Mouse (Mus musculus): ENCODE data around the gene Rab5c. TPM values are rescaled to one million over a fixed set of nuclear protein-coding genes. Genes with fewer than 3 reads are reported as not detected.
A peak's percentile ranks its signal among the peaks of the same experiment; 100 is the strongest.

Gene Rab5c
- polyA plus RNA-seq, 1 experiment = 183 TPM

- peak within 1 kb of the TSS; percentile 56; the same call in 1 of the 2 replicates for H3K4me3 ChIP-seq (ENCODE audit: extremely low read depth, insufficient read depth, insufficient read length)
- H3K27ac ChIP-seq (ENCODE audit: insufficient read depth, low read length) = no peak within 1 kb of the TSS
- DNase-seq (ENCODE audit: low read depth in 1 of 2, low spot score in 2 of 2) = no peak
- no peaks in the 10 kb centered on the region; the same call in 1 of the 2 replicates for H3K27me3 ChIP-seq (ENCODE audit: control insufficient read depth, insufficient read depth, low read length)
- TF ChIP-seq CTCF (IDR thresholded peaks at IDR 0.05; ENCODE audit: extremely low read depth, insufficient read depth, insufficient read length, insufficient replicate concordance) (no peak), POLR2A (IDR thresholded peaks at IDR 0.05; ENCODE audit: low read depth, low read length) (no peak)
- WGBS = 90% methylated on average over 7 of the region's 7 CpGs
- H3K36me3 ChIP-seq (ENCODE audit: control insufficient read depth, insufficient read depth, low read length) = 0 out of 2 replicates have a peak, but pooled peaks cover 2% of the 10 kb centered on the region
- peaks cover 17% of the 10 kb centered on the region for H3K4me1 ChIP-seq (ENCODE audit: control insufficient read depth, insufficient read depth, insufficient read length)
These were observed 24.8 kb upstream of the Rab5c start, which contains the start of gene Hcrt for GRCm38 (mm10) chr11:100762831-100763230. Gene Hcrt (minus strand): TSS chr11:100762931.

- peak overlapping the region; percentile 56 for H3K4me3 ChIP-seq (ENCODE audit: extremely low read depth, insufficient read depth, insufficient read length)
- peak; percentile 46; the same call in 1 of the 2 replicates for TF ChIP-seq CTCF (IDR thresholded peaks at IDR 0.05; ENCODE audit: extremely low read depth, insufficient read depth, insufficient read length, insufficient replicate concordance)
- no peak for TF ChIP-seq POLR2A (IDR thresholded peaks at IDR 0.05; ENCODE audit: low read depth, low read length)
- no peaks in the 10 kb centered on the region; the same call in 1 of the 2 replicates for H3K27me3 ChIP-seq (ENCODE audit: control insufficient read depth, insufficient read depth, low read length)
- WGBS = 2% methylated on average over 27 of the region's 27 CpGs
- no peak overlapping the region for H3K27ac ChIP-seq (ENCODE audit: insufficient read depth, low read length)
- 0 out of 2 replicates have a peak, but pooled peaks cover under 1% of the 10 kb centered on the region for H3K36me3 ChIP-seq (ENCODE audit: control insufficient read depth, insufficient read depth, low read length)
- peaks cover 17% of the 10 kb centered on the region for H3K4me1 ChIP-seq (ENCODE audit: control insufficient read depth, insufficient read depth, insufficient read length)
- peak; percentile 69 to 70 for DNase-seq (ENCODE audit: low read depth in 1 of 2, low spot score in 2 of 2)
These were observed 23.6 kb upstream of the Rab5c start for GRCm38 (mm10) chr11:100761547-100762045.

DNA sequence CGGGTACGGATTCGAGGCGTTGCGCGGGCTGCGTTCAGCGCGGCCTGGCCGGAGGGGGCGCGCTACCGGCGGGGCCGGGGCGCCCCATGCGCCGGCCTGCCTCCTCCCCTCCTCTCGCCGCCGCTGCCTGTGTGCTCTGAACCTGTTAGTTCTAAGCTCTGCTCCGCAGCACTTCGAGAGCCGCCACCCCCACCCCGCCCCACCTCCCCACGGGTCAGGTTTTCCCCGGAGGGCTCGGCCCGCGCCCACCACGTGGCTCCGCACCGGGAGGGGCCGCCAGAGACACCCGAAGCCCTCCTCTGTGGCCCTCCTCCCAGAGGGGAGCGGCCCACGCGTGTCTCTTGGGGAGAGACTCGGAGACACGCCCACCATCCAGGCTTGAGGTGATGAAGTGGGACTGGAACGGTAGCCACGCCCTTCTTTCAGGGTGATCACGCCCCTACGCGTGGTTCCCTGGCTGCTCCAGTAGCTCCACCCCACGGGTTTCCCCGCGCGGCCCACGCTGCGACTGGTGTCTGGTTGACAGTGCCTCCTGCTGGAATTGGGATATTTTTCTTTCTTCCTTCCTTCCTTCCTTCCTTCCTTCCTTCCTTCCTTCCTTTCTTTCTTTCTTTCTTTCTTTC is 21.7 kb upstream of the Rab5c start, which contains the start of gene Kcnh4:
Gene Kcnh4 (minus strand): TSS at position 332 of the 623 bp plus-strand sequence.
- H3K4me3 ChIP-seq (ENCODE audit: extremely low read depth, insufficient read depth, insufficient read length) = peak within 1 kb of the TSS; percentile 52
- WGBS = under 1% methylated on average over 50 of the region's 51 CpGs

GRCm38 (mm10) chr11:100758707-100759610 is 20.9 kb upstream of the Rab5c start:
- Histone ChIP-seq H3K27me3 (ENCODE audit: control insufficient read depth, insufficient read depth, low read length) (no peaks in the 10 kb centered on the region; the same call in 1 of the 2 replicates), H3K27ac (ENCODE audit: insufficient read depth, low read length) (no peak overlapping the region), H3K36me3 (ENCODE audit: control insufficient read depth, insufficient read depth, low read length) (no peaks in the 10 kb centered on the region), H3K4me3 (ENCODE audit: extremely low read depth, insufficient read depth, insufficient read length) (peak overlapping the region; percentile 52; the same call in 1 of the 2 replicates), H3K4me1 (ENCODE audit: control insufficient read depth, insufficient read depth, insufficient read length) (peaks cover 17% of the 10 kb centered on the region)
- TF ChIP-seq CTCF (IDR thresholded peaks at IDR 0.05; ENCODE audit: extremely low read depth, insufficient read depth, insufficient read length, insufficient replicate concordance) (no peak), POLR2A (IDR thresholded peaks at IDR 0.05; ENCODE audit: low read depth, low read length) (no peak)
- 5% methylated on average over 35 of the region's 35 CpGs for WGBS
- DNase-seq (ENCODE audit: low read depth in 1 of 2, low spot score in 2 of 2) = no peak

More for the DNA sequence above, 21.7 kb upstream of the Rab5c start, which contains the start of gene Kcnh4:
- Histone ChIP-seq H3K27me3 (ENCODE audit: control insufficient read depth, insufficient read depth, low read length) (no peaks in the 10 kb centered on the region; the same call in 1 of the 2 replicates), H3K27ac (ENCODE audit: insufficient read depth, low read length) (no peak within 1 kb of the TSS), H3K36me3 (ENCODE audit: control insufficient read depth, insufficient read depth, low read length) (no peaks in the 10 kb centered on the region), H3K4me1 (ENCODE audit: control insufficient read depth, insufficient read depth, insufficient read length) (peaks cover 17% of the 10 kb centered on the region)
- DNase-seq (ENCODE audit: low read depth in 1 of 2, low spot score in 2 of 2) = peak; percentile 73 to 76
- TF ChIP-seq POLR2A (IDR thresholded peaks at IDR 0.05; ENCODE audit: low read depth, low read length) (no peak), CTCF (IDR thresholded peaks at IDR 0.05; ENCODE audit: extremely low read depth, insufficient read depth, insufficient read length, insufficient replicate concordance) (0 out of 2 replicates have a peak, but pooled peaks have one; percentile 5)

- no peak overlapping the region for H3K4me3 ChIP-seq (ENCODE audit: extremely low read depth, insufficient read depth, insufficient read length)
- H3K36me3 ChIP-seq (ENCODE audit: control insufficient read depth, insufficient read depth, low read length) = no peaks in the 10 kb centered on the region
- no peak overlapping the region for H3K27ac ChIP-seq (ENCODE audit: insufficient read depth, low read length)
- H3K27me3 ChIP-seq (ENCODE audit: control insufficient read depth, insufficient read depth, low read length) = no peaks in the 10 kb centered on the region; the same call in 1 of the 2 replicates
- WGBS = 40% methylated on average over 12 of the region's 12 CpGs
- peaks cover 17% of the 10 kb centered on the region for H3K4me1 ChIP-seq (ENCODE audit: control insufficient read depth, insufficient read depth, insufficient read length)
- TF ChIP-seq POLR2A (IDR thresholded peaks at IDR 0.05; ENCODE audit: low read depth, low read length) = no peak
- TF ChIP-seq CTCF (IDR thresholded peaks at IDR 0.05; ENCODE audit: extremely low read depth, insufficient read depth, insufficient read length, insufficient replicate concordance) = no peak
- DNase-seq (ENCODE audit: low read depth in 1 of 2, low spot score in 2 of 2) = peak in 1 of 2 experiments; percentile 41
These were observed 19.6 kb upstream of the Rab5c start for GRCm38 (mm10) chr11:100757566-100757965.

- Histone ChIP-seq H3K27me3 (ENCODE audit: control insufficient read depth, insufficient read depth, low read length) (no peaks in the 10 kb centered on the region; the same call in 1 of the 2 replicates), H3K27ac (ENCODE audit: insufficient read depth, low read length) (no peak overlapping the region), H3K36me3 (ENCODE audit: control insufficient read depth, insufficient read depth, low read length) (no peaks in the 10 kb centered on the region), H3K4me1 (ENCODE audit: control insufficient read depth, insufficient read depth, insufficient read length) (peaks cover 13% of the 10 kb centered on the region), H3K4me3 (ENCODE audit: extremely low read depth, insufficient read depth, insufficient read length) (no peak overlapping the region)
- DNase-seq (ENCODE audit: low read depth in 1 of 2, low spot score in 2 of 2) = no peak
- 69% methylated on average over 6 of the region's 6 CpGs for WGBS
- TF ChIP-seq CTCF (IDR thresholded peaks at IDR 0.05; ENCODE audit: extremely low read depth, insufficient read depth, insufficient read length, insufficient replicate concordance) (no peak), POLR2A (IDR thresholded peaks at IDR 0.05; ENCODE audit: low read depth, low read length) (no peak)
These were observed 18.5 kb upstream of the Rab5c start for GRCm38 (mm10) chr11:100756476-100756875.
